Mouse (Mus musculus): Measurements from ENCODE around the gene Lasp1.

The Lasp1 gene

GRCm38 (mm10) chr11:97810970-97811369 is 12.2 kb downstream of the Lasp1 start:
- in situ Hi-C loops (cut with MboI, MseI) = no loop called here

- in situ Hi-C loops (cut with MboI, MseI) = no loop called here
These were observed 13.0 kb downstream of the Lasp1 start for GRCm38 (mm10) chr11:97811569-97812362.

GRCm38 (mm10) chr11:97812491-97812921 is 13.7 kb downstream of the Lasp1 start:
- in situ Hi-C loops (cut with MboI, MseI) = no loop called here

- in situ Hi-C loops (cut with MboI, MseI) = no loop called here
These were observed 14.3 kb downstream of the Lasp1 start for GRCm38 (mm10) chr11:97813085-97813484.

- in situ Hi-C loops (cut with MboI, MseI) = no loop called here
These were observed 15.1 kb downstream of the Lasp1 start for GRCm38 (mm10) chr11:97813746-97814515.

- in situ Hi-C loops (cut with MboI, MseI) = no loop called here
These were observed 16.9 kb downstream of the Lasp1 start for GRCm38 (mm10) chr11:97815736-97816135.

GRCm38 (mm10) chr11:97816176-97816575 is 17.4 kb downstream of the Lasp1 start:
- in situ Hi-C loops (cut with MboI, MseI) = no loop called here

GRCm38 (mm10) chr11:97816916-97817315 is 18.1 kb downstream of the Lasp1 start:
- in situ Hi-C loops (cut with MboI, MseI) = no loop called here

GRCm38 (mm10) chr11:97817379-97817778 is 18.6 kb downstream of the Lasp1 start:
- in situ Hi-C loops (cut with MboI, MseI) = no loop called here

GRCm38 (mm10) chr11:97818003-97818402 is 19.2 kb downstream of the Lasp1 start:
- in situ Hi-C loops (cut with MboI, MseI) = no loop called here

GRCm38 (mm10) chr11:97818571-97818970 is 19.8 kb downstream of the Lasp1 start:
- in situ Hi-C loops (cut with MboI, MseI) = no loop called here

GRCm38 (mm10) chr11:97819102-97819501 is 20.3 kb downstream of the Lasp1 start:
- in situ Hi-C loops (cut with MboI, MseI) = no loop called here

- in situ Hi-C loops (cut with MboI, MseI) = loop anchor here (10.0 kb wide), 1 partner anchor 1205 kb away; the partner anchor contains the start of gene Top2a
These were observed 21.1 kb downstream of the Lasp1 start for GRCm38 (mm10) chr11:97819923-97820322.

GRCm38 (mm10) chr11:97820840-97821239 is 22.0 kb downstream of the Lasp1 start:
- in situ Hi-C loops (cut with MboI, MseI) = loop anchor here (10.0 kb wide), 1 partner anchor 1204 kb away; the partner anchor contains the start of gene Top2a

- in situ Hi-C loops (cut with MboI, MseI) = loop anchor here (10.0 kb wide), 1 partner anchor 1203 kb away; the partner anchor contains the start of gene Top2a
These were observed 22.7 kb downstream of the Lasp1 start for GRCm38 (mm10) chr11:97821401-97822064.

GRCm38 (mm10) chr11:97822840-97823603 is 24.2 kb downstream of the Lasp1 start:
- in situ Hi-C loops (cut with MboI, MseI) = loop anchor here (10.0 kb wide), 1 partner anchor 1202 kb away; the partner anchor contains the start of gene Top2a

GRCm38 (mm10) chr11:97824168-97824567 is 25.4 kb downstream of the Lasp1 start:
- in situ Hi-C loops (cut with MboI, MseI) = loop anchor here (10.0 kb wide), 1 partner anchor 1201 kb away; the partner anchor contains the start of gene Top2a

GRCm38 (mm10) chr11:97824895-97825294 is 26.1 kb downstream of the Lasp1 start:
- in situ Hi-C loops (cut with MboI, MseI) = loop anchor here (10.0 kb wide), 1 partner anchor 1200 kb away; the partner anchor contains the start of gene Top2a

- in situ Hi-C loops (cut with MboI, MseI) = loop anchor here (10.0 kb wide), 1 partner anchor 1200 kb away; the partner anchor contains the start of gene Top2a
These were observed 26.5 kb downstream of the Lasp1 start for GRCm38 (mm10) chr11:97825295-97825694.

- in situ Hi-C loops (cut with MboI, MseI) = loop anchor here (10.0 kb wide), 1 partner anchor 1199 kb away; the partner anchor contains the start of gene Top2a
These were observed 27.2 kb downstream of the Lasp1 start for GRCm38 (mm10) chr11:97825971-97826370.

- in situ Hi-C loops (cut with MboI, MseI) = loop anchor here (10.0 kb wide), 1 partner anchor 1198 kb away; the partner anchor contains the start of gene Top2a
These were observed 27.6 kb downstream of the Lasp1 start for GRCm38 (mm10) chr11:97826414-97826813.

All from T-helper 1 cell (primary cell).